Mouse (Mus musculus) heart, postnatal 25 days (tissue): Measurements from ENCODE around the gene Adcy10. TPM values are rescaled to one million over a fixed set of nuclear protein-coding genes. Genes with fewer than 3 reads are reported as not detected.

Experiments
- DNase-seq: peaks from one replicate; pipeline ENCODE4 v3.0.0; 2022; ENCODE audit warnings: low spot score
- intact Hi-C: fragments of 180-260 bp; cut with DNase I; formaldehyde crosslinking; loops from one replicate; pipeline ENCODE4 v1.15.1; 2025
- total RNA-seq, 2 experiments: library from RNA; stranded (reverse); gene quantifications; 2 replicates each; pipeline ENCODE4 v1.2.3; 2021

Adcy10 gene
- total RNA-seq, 2 experiments from 2014 or later: 0.22 TPM; not detected in 1

DNA sequence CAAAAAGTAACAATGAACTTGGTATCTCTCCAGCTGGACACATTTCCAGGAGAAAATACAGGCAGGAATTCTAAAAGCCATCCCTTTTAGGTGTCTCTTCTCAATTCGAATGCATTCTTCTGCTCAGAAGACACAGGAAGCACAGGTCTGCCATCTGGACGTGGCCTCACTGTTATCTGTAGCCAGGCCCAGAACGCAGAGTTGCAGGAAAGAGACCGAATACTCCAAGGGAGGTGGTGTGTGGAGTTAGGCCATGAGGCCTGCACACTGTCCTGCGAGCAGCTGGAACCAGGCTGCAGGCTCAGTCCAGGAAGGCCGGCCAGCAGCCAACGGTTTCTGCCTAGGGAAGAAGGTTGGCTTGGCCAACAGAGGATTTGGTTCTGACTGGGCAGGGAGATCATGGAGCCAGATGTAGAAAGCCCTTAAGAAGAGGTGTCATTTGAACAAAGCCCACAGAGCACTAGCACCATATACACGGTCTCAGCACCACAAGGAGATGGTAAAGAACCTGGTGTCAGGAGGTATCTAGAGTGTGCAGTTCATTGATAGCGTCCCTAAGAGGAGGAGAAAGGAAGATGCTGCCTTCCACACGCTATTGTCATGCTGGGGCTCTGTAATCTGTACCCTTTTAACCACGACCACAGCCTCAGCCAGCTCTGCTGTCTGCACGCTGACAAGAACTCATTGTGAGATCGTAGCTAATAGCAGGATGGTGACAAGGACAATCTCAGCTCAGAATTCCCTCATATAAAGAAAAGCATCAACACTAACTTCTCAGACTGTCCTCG is 107.5 kb downstream of the Adcy10 start:
- intact Hi-C loops: no loop called here
- peak; percentile 16 for DNase-seq

DNA sequence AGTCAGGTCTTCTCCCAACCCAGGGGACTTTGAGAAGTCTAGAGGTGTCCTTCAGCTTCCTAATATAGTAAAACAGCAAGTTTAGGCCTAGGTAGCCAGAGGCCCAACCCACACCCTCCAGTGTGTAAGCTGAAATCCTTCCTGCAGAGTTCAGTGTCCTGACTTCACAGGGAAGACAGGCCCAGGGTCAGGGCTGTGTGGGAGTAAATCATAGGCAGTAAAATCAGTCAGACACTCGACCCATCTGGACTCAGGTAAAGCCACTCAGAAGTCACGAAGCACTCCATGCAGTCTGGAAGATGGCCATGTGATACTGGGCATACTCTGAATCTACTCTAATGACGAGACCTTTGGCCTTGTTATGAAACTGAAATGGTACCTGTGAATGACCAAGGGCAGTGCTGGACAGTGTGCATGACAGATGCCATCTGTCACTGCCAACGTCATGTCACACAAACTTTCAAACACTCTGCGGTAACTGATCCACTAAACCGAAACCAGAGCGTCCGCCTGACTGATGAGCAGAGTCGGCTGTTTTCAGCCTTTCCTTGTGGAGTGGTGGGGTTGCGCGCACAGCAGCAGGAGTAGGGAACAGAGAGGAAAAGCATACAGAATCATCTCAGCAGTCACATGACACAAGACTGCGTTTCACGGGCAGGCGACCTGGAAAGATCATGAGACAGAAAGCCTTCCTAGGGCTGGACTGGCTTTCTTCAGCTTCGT is 109.9 kb downstream of the Adcy10 start:
- DNase-seq: no peak
- intact Hi-C loops: no loop called here

DNA sequence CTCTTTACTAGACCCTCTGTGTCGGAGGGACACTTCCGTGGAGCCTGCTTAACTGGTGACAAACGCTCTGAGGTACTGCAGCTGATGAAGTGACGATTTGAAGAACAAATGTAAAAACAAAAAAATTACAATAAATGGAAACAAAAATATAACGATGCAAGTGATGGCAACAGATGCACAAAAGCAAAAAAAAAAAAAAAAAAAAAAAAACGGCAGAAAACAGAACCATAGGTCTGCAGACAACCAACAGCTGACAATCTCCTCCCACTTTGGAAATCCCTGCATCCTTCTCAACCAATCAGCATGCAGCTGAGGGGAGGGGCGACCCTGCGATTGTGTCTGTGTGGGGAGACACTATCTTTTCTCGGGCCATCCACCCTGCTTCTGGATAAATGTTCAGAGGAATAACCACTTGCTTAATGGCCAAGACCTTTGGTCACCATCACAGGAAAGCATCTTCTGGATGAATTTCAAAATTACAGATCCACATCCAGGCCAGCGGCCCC is 116.8 kb downstream of the Adcy10 start:
- intact Hi-C loops: no loop called here
- no peak for DNase-seq

DNA sequence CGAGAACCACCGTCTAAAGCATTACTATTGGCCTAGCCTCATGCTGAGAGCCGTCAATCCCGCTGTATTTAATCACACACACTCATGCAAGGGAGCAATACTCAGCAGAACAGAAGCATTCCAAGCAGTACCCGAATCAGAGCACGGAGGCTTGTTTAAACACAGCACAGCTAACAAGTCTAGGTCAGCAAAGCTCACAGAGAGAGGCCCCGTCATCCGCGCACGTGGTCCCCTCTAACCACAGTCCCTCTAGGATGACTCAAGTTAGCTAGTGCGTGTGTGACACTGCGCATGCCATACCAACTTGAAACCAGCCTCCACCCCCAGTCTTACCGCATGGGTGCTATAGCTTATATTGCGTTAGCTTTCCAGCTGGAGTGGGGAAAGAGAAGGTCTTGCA is 118.2 kb downstream of the Adcy10 start:
- DNase-seq: no peak
- intact Hi-C loops: no loop called here

DNA sequence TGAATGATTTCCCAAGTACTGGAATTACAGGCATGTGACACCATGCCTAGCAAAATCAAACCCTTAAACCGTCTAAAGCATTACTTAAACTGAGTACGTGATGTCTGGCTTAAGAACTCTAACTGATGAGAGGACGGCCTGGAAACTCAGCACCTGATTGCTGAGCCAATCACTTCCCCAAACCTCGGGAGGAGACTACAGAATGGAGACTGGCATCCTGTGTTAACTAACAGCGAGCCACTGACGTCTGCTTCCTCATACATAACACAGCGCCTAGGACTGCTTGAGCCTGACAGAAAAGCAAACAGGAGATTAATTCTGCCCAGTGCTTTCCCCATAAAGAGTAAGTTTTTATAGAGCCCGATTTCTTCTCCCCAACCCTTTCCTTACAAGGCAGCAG is 119.2 kb downstream of the Adcy10 start:
- intact Hi-C loops: no loop called here
- no peak for DNase-seq

DNA sequence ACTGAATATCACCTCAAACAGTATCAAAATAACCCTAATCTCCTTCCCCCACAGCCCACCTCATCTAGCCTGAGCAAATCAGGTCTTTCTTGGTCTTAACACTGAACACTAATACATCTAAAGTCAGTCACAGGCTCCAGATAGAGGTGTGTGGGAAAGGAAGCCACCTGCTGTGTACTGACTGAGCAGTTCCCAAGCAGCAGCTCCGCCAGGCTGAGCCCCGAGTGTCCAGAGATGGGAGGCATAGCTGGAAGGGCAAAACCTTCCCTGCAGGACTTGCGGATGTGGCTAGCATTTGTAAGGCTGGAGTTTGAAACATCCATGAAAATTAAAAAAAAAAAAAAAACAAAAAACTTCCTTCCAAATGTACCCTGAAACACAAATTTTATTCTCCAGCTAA is 120.1 kb downstream of the Adcy10 start:
- no peak for DNase-seq
- intact Hi-C loops: no loop called here

DNA sequence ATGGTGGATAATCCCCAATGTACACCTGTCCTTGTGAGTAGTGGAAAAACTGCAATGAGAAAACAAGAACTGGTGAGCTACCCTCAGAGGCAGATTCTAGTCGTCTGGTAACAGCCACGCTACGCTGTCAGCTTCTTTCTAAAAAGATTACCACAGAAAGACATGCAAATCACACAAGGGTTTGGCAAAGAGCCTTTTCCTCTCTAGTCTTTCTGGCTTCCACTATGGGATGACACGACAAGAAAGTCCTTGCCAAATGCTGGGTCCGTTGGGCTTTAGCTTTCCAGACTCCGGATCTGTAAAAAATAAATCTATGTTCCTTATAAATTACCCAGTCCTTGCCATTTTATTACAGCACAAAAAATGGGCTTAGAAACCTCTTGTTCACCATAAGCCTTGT is 120.8 kb downstream of the Adcy10 start:
- DNase-seq: no peak
- intact Hi-C loops: no loop called here

DNA sequence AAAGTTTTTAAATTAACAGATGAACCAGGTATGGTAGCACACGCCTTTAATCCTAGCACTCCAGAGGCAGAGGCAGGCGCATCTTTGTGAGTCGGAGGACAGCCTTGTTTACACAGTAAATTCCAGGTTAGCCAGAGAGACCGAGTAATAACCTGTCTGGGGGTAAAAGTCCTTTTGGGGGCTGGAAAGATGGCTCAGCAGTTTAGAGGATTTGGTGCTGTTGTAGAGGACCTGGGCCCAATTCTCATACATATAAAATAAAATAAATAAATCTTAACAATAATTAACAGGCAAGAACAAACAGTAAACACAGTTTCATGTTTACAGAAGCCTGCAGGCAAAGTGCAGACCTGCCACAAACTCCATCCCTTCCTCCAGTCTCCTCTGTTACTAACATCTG is 123.9 kb downstream of the Adcy10 start:
- DNase-seq: no peak
- intact Hi-C loops: no loop called here

DNA sequence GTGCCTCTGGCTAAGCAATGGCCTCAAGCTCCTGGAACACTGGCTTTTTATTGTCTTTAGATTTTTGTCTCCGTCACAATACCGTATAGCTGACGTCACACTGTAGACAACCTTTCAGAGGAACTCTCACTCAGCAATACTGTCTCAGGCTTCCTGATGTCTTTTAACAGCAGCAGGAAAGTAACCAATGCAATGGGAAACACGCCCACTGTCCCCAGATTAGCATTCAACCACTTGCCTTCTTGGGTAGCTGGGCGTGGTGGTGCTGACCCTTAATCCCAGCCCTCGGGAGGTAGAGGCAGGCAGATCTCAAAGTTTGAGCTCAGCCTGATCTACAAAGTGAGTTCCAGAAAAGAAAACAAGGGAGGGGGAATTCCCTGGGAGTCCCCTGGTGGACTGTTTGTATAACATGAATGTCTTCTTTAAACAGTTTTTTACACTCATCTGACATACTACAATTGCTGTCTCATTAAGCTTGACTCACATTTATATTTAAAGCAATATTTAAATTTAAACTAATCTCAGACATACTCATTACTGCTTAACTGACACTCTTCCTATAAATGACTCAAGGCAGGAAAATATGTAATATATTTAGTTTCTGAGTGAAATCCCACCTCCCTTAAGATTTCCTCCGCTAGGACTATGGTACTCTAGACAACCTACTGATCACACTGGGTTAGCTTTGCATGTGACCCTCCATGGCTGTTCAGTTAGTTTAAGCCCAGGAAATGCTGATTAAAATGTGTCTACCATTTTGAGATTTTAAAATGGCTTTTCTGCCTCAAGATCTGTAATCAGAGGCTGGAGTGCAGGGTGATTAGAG is 124.7 kb downstream of the Adcy10 start:
- no peak for DNase-seq
- intact Hi-C loops: no loop called here

DNA sequence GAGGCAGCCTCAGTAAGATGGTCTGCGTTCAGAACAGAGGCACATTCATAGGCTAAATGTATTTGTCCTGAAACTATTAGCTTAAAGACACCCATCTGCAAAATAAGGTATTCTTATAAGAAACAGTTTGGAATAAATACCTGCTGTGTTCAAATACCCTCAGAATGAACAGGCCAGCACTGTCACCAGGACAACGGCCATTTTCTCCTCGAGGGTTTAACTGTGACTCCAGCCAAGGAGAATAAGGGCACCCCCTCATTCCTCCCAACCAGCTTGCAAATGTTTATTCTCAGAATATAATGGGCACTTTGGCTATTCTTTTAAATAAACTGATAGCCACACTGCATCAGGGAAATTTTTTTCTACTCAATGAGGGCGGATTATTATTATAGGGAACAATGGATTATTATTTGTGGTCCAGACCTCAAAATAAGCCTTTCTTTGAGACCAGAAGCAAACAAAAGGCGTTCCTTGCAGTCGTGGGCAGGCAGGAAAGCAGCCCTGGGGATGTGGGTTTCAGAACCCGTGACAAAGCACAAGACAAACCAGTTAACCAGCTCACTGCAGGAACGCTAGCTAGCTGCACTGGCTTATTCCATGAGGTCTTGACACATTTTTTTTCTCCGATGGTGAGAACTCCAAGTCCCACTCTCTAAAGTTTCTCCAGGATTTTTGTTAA is 125.5 kb downstream of the Adcy10 start:
- intact Hi-C loops: no loop called here
- DNase-seq: no peak

DNA sequence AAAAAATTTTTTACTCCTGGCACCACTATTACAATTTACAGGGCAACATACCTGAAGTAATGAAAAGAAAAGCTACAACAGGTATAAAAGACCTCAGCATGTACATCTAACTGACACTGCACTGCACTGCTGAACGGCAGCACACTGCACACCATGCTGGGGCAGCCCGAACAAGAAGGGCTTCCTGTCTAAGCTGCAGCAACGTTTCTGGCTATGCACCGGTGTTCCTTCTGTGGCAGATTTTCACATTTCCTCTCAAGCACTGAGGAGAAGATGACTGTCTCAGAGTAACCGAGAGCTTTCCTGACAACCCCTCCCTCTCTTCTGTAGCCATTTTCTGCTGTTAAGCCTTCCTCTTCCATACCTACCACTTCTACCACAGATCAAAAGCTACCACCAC is 127.7 kb downstream of the Adcy10 start:
- DNase-seq: no peak
- intact Hi-C loops: loop anchor here (2.0 kb wide), 1 partner anchor 22 kb away; no protein-coding TSS in a partner anchor

DNA sequence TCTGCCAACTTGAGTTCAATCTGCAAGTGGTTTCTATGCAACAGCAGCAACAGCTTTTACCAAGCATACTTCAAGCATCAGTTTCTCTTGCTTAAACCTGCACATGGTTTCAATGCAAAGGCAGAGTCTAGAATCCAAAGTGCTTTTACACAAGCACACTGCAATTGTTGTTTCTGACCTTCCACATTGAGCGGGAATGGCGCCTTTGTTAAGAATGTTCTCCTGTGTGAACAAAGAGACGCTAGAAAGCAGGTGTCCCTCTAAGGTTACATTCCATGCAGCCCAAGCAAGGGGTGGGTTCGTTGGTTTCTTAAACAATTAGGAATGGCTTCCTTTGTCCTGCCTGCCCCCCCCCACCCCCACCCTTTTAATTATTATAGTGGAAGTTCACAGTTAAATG is 128.9 kb downstream of the Adcy10 start:
- no peak for DNase-seq
- intact Hi-C loops: loop anchor here (2.0 kb wide), 1 partner anchor 23 kb away; no protein-coding TSS in a partner anchor

DNA sequence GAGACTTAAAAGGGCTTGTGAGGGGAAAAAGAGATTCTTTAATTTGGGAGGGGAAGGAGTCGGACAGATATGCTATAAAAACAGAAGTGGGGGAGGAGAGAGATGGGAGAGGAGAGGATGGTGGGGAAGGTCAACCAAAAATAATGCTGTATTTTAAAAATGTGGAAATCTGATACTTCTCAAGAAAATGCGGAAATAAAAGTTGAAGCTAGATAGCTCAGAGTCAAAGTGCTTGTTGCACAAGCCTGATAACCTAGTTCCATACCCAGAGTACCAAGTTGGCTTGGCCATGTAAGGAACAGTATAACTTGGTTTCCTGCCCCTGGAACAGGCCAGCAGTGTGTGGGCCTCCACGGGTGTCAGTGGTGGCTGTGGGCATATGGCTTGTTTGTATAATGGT is 129.8 kb downstream of the Adcy10 start:
- intact Hi-C loops: no loop called here
- no peak for DNase-seq

DNA sequence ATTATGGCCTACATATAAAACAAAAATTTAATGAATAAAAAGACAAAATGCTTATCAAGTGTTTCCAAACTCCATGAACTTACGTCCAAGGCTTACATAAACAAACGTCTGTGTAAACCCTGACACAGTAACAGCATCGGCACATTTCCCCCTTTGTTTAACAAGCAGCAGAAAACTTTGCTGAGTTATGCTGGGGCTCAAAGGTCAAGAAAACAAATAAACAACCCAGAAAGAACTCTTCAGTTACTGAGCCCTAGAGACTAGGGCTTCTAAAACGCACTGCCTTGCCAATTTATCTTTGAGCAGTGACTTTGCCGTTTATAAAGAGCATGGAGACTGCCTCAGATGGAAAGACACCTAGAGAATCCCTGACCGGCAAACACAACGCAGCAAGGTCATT is 131.7 kb downstream of the Adcy10 start:
- no peak for DNase-seq
- intact Hi-C loops: no loop called here

DNA sequence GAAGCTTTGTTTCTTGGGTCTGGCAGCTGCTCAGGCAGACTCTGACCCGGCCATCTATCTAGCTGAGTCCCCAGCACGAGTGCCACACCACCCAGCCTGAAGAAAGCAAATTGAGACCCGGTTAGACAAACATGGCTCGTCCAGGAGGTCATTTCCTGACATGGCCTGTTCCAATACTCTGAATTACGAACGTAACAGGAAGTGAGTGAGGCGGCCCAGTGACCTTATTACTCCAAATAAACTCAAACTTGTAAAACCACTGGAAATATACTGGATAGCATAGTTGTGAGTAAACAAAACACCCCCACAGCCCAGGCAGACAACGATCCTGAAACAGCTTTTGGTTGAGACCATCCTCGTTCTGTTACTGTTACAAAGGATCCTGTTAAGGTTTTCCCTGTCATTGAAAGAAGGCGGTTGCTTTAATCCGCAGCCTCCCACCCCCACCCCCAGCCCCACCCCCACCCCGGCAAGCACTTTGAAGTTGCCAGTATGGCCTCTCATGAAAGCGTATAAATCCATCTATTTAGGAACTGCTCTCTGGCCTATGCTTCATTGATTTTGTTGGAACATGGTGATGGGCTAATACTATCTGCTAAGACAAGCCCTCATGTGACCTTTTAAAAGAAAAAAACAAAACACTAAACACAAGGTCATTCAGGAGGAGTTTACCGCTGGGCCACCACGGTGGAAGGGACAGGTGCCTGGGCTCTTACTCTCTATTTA is 132.3 kb downstream of the Adcy10 start:
- peak; percentile 14 for DNase-seq
- intact Hi-C loops: no loop called here

DNA sequence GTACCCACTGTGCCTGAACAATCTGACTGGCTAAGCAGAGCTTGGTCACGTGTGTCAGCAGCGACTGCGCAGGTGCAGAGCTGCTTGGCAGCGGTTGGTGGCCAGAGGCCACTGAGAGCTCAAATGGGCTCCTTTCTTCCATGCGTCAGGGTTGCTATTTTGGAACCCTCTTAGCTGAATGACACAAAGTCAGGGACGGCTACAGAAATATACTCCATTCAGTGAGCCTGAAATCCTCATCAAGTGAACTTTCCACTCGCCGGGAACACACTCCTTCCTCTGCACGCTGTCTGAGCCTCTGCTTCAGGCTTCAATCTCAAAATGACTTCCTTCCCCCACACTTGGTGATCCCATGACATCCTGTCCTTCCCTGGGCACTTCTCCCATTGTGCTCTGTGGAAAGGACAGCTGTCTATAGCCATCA is 133.2 kb downstream of the Adcy10 start:
- intact Hi-C loops: no loop called here

DNA sequence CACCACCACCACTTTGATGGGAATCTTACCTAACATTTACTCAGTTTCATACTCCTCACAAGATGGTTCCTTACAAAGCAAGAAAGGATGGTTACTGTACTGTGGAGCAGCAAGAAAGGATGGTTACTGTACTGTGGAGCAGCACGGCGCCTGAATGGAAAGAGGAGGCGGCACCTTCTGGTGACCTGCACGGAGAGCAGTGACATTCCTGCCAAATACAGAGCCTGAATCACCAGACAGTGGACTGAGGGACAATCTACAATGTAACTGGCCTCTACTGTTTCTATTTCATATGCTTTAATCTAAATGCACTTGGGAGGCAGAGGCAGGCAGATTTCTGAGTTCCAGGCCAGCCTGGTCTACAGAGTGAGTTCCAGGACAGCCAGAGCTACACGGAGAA is 140.1 kb downstream of the Adcy10 start:
- intact Hi-C loops: no loop called here
- DNase-seq: no peak

More for the DNA sequence above, 133.2 kb downstream of the Adcy10 start:
- DNase-seq: peak; percentile 58

DNA sequence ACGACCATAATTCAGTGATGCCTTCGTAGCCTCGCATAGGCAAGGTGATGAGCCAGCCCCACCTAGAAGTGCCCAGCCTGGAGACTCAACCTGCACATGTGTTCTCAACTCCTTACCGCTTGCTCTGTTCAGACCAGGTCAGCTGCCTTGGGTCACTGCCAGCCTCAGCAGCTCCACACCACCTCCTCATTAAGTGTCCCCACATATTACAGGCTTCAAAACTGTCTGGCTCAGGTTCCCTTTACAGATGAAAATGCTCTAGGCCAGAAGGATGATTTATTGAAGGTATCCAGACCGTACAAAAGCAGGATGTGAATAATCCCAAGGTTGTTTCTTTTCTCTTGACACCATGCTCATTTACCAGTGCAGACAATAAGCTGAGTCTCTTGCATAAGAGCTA is 140.9 kb downstream of the Adcy10 start:
- intact Hi-C loops: no loop called here
- DNase-seq: no peak
